Mouse (Mus musculus) heart, adult 11 months (tissue): ENCODE results near the gene Pla2g4a.
A peak's percentile ranks its signal among the peaks of the same experiment; 100 is the strongest.
"Not testable (repeated sequence)": the region's sequence is repeated elsewhere in the genome, so short reads cannot be mapped to it uniquely, and the experiment has no call there.

Source experiments
- DNase-seq: peaks from one replicate; pipeline ENCODE4 v3.0.0; 2022

Pla2g4a gene

GRCm38 (mm10) chr1:149929140-149929539, 31.9 kb downstream of the Pla2g4a start:
- DNase-seq: no peak

GRCm38 (mm10) chr1:149923737-149924136, 37.4 kb downstream of the Pla2g4a start:
- not testable (repeated sequence) for DNase-seq

- DNase-seq: no peak
Observed at GRCm38 (mm10) chr1:149922219-149922618, 38.9 kb downstream of the Pla2g4a start.

GRCm38 (mm10) chr1:149921325-149921724, 39.8 kb downstream of the Pla2g4a start:
- no peak for DNase-seq

- peak; percentile 89 for DNase-seq
Observed at GRCm38 (mm10) chr1:149919301-149919700, 41.8 kb downstream of the Pla2g4a start.

GRCm38 (mm10) chr1:149912984-149913383, 48.1 kb downstream of the Pla2g4a start:
- no peak for DNase-seq

- peak; percentile 92 for DNase-seq
Observed at GRCm38 (mm10) chr1:149911050-149911449, 50.0 kb downstream of the Pla2g4a start.

- peak; percentile 97 for DNase-seq
Observed at GRCm38 (mm10) chr1:149898001-149898625, 63.0 kb downstream of the Pla2g4a start.

GRCm38 (mm10) chr1:149896590-149896989, 64.5 kb downstream of the Pla2g4a start:
- DNase-seq: no peak

GRCm38 (mm10) chr1:149894940-149895339, 66.2 kb downstream of the Pla2g4a start:
- DNase-seq: no peak

- no peak for DNase-seq
Observed at GRCm38 (mm10) chr1:149893903-149894302, 67.2 kb downstream of the Pla2g4a start.

GRCm38 (mm10) chr1:149891057-149891456, 70.0 kb downstream of the Pla2g4a start:
- DNase-seq: peak; percentile 84

- DNase-seq: no peak
Observed at GRCm38 (mm10) chr1:149882419-149883025, 78.6 kb downstream of the Pla2g4a start.

- no peak for DNase-seq
Observed at GRCm38 (mm10) chr1:149878175-149878574, 82.9 kb downstream of the Pla2g4a start.

- no peak for DNase-seq
Observed at GRCm38 (mm10) chr1:149876502-149876901, 84.6 kb downstream of the Pla2g4a start.

GRCm38 (mm10) chr1:149871625-149872024, 89.5 kb downstream of the Pla2g4a start:
- DNase-seq: peak; percentile 88

GRCm38 (mm10) chr1:149867323-149867722, 93.8 kb downstream of the Pla2g4a start:
- DNase-seq: peak; percentile 42

- DNase-seq: no peak
Observed at GRCm38 (mm10) chr1:149866202-149866601, 94.9 kb downstream of the Pla2g4a start.

GRCm38 (mm10) chr1:149862801-149863200, 98.3 kb downstream of the Pla2g4a start:
- peak; percentile 98 for DNase-seq

- no peak for DNase-seq
Observed at GRCm38 (mm10) chr1:149862181-149862580, 98.9 kb downstream of the Pla2g4a start.

- no peak for DNase-seq
Observed at GRCm38 (mm10) chr1:149861543-149861942, 99.5 kb downstream of the Pla2g4a start.

- DNase-seq: no peak
Observed at GRCm38 (mm10) chr1:149858734-149859133, 102.4 kb downstream of the Pla2g4a start.

GRCm38 (mm10) chr1:149856720-149857119, 104.4 kb downstream of the Pla2g4a start:
- DNase-seq: peak; percentile 98

GRCm38 (mm10) chr1:149855581-149855980, 105.5 kb downstream of the Pla2g4a start:
- no peak for DNase-seq

GRCm38 (mm10) chr1:149854867-149855266, 106.2 kb downstream of the Pla2g4a start:
- no peak for DNase-seq
